Mouse (Mus musculus) hindbrain, embryonic 16.5 days (tissue): ENCODE data around the gene Cdk6. TPM values are rescaled to one million over a fixed set of nuclear protein-coding genes. Genes with fewer than 3 reads are reported as not detected.

Experiments
- ATAC-seq: fragments of 200-750 bp; cut with Nextera tagmentation; 2 replicates; pipeline ENCODE4 v1.8.0; 2017; ENCODE audit warnings: moderate TSS enrichment, moderate library complexity
- H3K27ac ChIP-seq: fragments of 300-500 bp; sonication (generic); 2 replicates; pipeline ENCODE4 v1.5.1; 2014; ENCODE audit warnings: low read depth, mild to moderate bottlenecking, control low read depth, low read length, moderate library complexity
- H3K27me3 ChIP-seq: fragments of 300-500 bp; sonication (generic); replicated peaks from 2 replicates; pipeline ENCODE4 v1.6.1; 2014; ENCODE audit warnings: low read length; ENCODE audit not compliant: control insufficient read depth, insufficient read depth
- H3K36me3 ChIP-seq: fragments of 300-500 bp; sonication (generic); 2 replicates; pipeline ENCODE4 v1.6.1; 2014; ENCODE audit warnings: mild to moderate bottlenecking, low read length, moderate library complexity, mixed read lengths; ENCODE audit not compliant: control insufficient read depth, insufficient read depth
- H3K4me1 ChIP-seq: fragments of 300-500 bp; sonication (generic); 2 replicates; pipeline ENCODE4 v1.6.1; 2014; ENCODE audit warnings: low read depth, low read length; ENCODE audit not compliant: control insufficient read depth, insufficient read depth
- H3K4me2 ChIP-seq: fragments of 300-500 bp; sonication (generic); 2 replicates; pipeline ENCODE4 v1.6.1; 2014; ENCODE audit warnings: mild to moderate bottlenecking, low read length, control low read depth, moderate library complexity
- H3K4me3 ChIP-seq: fragments of 300-500 bp; sonication (generic); 2 replicates; pipeline ENCODE4 v1.5.1; 2014; ENCODE audit warnings: mild to moderate bottlenecking, low read length, control low read depth, moderate library complexity
- H3K9ac ChIP-seq: fragments of 300-500 bp; sonication (generic); 2 replicates; pipeline ENCODE4 v1.6.1; 2014; ENCODE audit warnings: low read depth, mild to moderate bottlenecking, control low read depth, low read length, moderate library complexity
- H3K9me3 ChIP-seq: fragments of 300-500 bp; sonication (generic); 2 replicates; pipeline ENCODE4 v1.6.1; 2014; ENCODE audit warnings: mild to moderate bottlenecking, low read length, moderate library complexity; ENCODE audit not compliant: control insufficient read depth
- WGBS: fragments of 180-500 bp; shearing (Covaris S2); extraction: QIAGEN DNeasy Blood & Tissue Kit; methylation state at CpG from one replicate; pipeline ENCODE4 v1.1.7; 2014; 5-methylcytosine and 5-hydroxymethylcytosine counted together
- polyA plus RNA-seq: library from polyadenylated mRNA; unstranded; fragments of >200 nt; fragmentation: Nextera tagmentation; extraction: Ambion mirVana; gene quantifications from 2 replicates; pipeline ENCODE4 v1.2.1, GENCODE M21; 2015

Gene Cdk6
- polyA plus RNA-seq, 1 experiment from 2014 or later, result 13.9 TPM

DNA sequence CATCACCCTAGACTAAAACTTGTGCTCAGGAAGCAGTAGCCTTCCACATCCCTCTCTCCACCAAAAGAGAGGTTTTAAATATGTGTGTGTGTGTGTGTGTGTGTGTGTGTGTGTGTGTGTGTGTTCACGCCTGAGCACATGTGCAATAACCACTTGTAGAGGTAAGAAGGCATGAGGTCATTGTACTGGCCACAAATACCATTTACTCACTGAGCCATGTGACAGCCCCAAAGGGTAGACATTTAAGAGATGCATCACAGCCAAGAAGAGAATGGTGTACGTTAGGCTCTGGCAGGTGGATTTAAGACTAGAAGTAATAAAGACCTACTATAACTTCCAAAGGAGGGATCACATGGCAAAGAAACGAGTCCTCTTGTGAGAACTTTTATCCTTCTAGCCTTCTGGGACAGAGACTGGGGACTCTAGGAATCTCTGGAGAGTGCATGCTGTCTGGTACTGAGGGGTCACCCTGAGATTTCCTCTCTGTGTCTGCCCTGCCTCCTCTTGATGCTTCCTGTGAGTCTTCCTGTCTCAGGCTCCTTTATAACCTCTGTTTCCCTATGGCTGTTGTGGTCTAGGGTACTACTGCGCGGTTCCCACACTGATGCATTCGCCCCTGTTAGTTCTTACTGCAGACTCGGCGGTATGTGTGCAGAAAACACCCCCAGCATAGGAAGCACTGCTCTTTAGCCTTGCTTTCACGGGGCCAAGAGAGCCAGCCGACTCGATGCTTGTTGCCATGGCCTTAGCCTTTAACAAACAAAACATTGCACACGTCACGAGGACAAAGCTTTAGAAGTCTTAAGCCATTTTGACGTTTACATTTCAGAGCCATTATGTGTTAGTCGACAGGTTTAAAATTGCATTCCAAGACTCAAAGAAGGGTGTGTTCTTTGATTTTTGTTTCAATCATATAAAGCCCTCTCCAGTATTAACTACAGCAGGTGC, 22.0 kb downstream of the Cdk6 start:
- Histone ChIP-seq H3K27me3 (no peaks in the 10 kb centered on the region), H3K4me1 (no peaks in the 10 kb centered on the region), H3K36me3 (no peaks in the 10 kb centered on the region), H3K9ac (no peak overlapping the region), H3K4me2 (no peak overlapping the region), H3K9me3 (no peaks in the 10 kb centered on the region), H3K27ac (no peak overlapping the region), H3K4me3 (no peak overlapping the region)
- 73% methylated on average over 15 of the region's 15 CpGs for WGBS
- no peak for ATAC-seq

GRCm38 (mm10) chr5:3367045-3367444, 25.8 kb downstream of the Cdk6 start:
- no peak overlapping the region for H3K4me3 ChIP-seq
- no peaks in the 10 kb centered on the region for H3K4me1 ChIP-seq
- no peaks in the 10 kb centered on the region for H3K36me3 ChIP-seq
- no peak overlapping the region for H3K9ac ChIP-seq
- no peaks in the 10 kb centered on the region for H3K9me3 ChIP-seq
- 93% methylated on average over 4 of the region's 4 CpGs for WGBS
- ATAC-seq, result no peak
- H3K4me2 ChIP-seq, result no peak overlapping the region
- no peak overlapping the region for H3K27ac ChIP-seq
- no peaks in the 10 kb centered on the region for H3K27me3 ChIP-seq

DNA sequence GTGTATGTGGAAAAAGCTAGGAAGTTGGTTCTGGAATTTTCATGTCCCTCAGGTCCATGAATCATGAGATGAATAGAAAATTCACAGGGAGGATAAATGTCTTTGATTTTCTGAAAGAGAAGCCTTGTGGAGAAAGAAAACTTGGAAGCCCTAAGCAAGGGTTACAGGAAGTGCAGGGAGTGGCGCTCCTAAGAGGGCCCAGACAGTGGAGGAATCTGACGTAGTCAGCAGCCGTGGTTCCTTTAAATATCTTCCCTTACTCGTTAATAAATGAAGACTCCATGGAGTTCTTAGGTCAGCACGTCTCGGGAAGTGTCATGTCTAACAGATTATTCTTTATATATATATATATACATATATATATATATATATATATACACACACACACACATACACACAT, 28.0 kb downstream of the Cdk6 start:
- no peaks in the 10 kb centered on the region for H3K36me3 ChIP-seq
- ATAC-seq, result no peak
- no peak overlapping the region for H3K4me2 ChIP-seq
- no peaks in the 10 kb centered on the region for H3K9me3 ChIP-seq
- WGBS, result 68% methylated on average over 6 of the region's 6 CpGs
- no peak overlapping the region for H3K27ac ChIP-seq
- no peaks in the 10 kb centered on the region for H3K4me1 ChIP-seq
- H3K27me3 ChIP-seq, result no peaks in the 10 kb centered on the region
- no peak overlapping the region for H3K9ac ChIP-seq
- no peak overlapping the region for H3K4me3 ChIP-seq

DNA sequence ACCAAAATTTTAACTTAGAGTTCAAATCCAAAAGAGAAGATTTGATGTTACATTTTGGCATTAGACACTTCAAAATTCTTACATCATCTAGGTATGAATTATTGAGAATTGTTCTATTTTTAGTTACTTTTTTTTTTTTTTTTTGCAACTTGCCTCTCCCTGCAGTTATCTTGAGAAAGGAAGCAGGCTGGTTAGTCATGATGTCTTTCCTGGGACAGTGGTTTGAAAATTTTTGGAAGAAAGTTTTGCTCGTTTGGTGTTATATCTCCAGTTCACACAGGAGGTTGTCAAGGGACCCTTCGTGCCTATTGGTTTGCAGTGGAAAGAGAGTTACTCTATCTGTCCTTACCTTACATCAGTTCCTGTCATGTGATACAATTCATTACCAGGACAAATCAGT, 29.9 kb downstream of the Cdk6 start:
- Histone ChIP-seq H3K27ac (no peak overlapping the region), H3K4me1 (no peaks in the 10 kb centered on the region), H3K27me3 (no peaks in the 10 kb centered on the region), H3K4me2 (no peak overlapping the region), H3K9ac (no peak overlapping the region), H3K9me3 (no peaks in the 10 kb centered on the region), H3K36me3 (no peaks in the 10 kb centered on the region), H3K4me3 (no peak overlapping the region)
- 95% methylated on average over 2 of the region's 2 CpGs for WGBS
- no peak for ATAC-seq

DNA sequence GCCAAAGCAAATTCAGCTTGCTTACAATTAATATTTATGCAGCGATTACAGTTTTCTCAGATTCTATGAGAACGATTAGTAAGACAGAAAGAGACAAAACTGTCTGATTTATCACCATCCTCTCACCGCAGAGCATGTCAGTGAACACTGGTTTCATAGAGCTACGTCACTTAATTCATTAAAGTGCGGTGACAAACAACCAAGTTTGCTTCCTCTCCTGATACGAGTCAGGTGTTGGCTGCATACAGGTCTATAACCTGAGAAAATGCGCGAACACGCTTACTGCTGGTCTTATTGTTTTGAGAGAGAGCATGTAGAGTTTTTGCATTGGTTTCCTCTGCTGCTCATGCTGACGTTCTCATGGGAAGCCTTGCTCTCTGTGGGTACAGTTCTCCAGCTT, 31.9 kb downstream of the Cdk6 start:
- no peak for ATAC-seq
- Histone ChIP-seq H3K4me3 (no peak overlapping the region), H3K36me3 (no peaks in the 10 kb centered on the region), H3K9ac (no peak overlapping the region), H3K9me3 (no peaks in the 10 kb centered on the region), H3K27me3 (no peaks in the 10 kb centered on the region), H3K4me2 (no peak overlapping the region), H3K4me1 (no peaks in the 10 kb centered on the region), H3K27ac (no peak overlapping the region)
- WGBS, result 92% methylated on average over 10 of the region's 10 CpGs

- no peak overlapping the region for H3K27ac ChIP-seq
- no peaks in the 10 kb centered on the region for H3K4me1 ChIP-seq
- H3K27me3 ChIP-seq, result no peaks in the 10 kb centered on the region
- no peaks in the 10 kb centered on the region for H3K36me3 ChIP-seq
- ATAC-seq, result no peak
- no peak overlapping the region for H3K4me2 ChIP-seq
- H3K9ac ChIP-seq, result no peak overlapping the region
- no peak overlapping the region for H3K4me3 ChIP-seq
- WGBS, result 88% methylated on average over 10 of the region's 10 CpGs
- H3K9me3 ChIP-seq, result no peaks in the 10 kb centered on the region
These were observed 33.5 kb downstream of the Cdk6 start for GRCm38 (mm10) chr5:3374763-3375162.

DNA sequence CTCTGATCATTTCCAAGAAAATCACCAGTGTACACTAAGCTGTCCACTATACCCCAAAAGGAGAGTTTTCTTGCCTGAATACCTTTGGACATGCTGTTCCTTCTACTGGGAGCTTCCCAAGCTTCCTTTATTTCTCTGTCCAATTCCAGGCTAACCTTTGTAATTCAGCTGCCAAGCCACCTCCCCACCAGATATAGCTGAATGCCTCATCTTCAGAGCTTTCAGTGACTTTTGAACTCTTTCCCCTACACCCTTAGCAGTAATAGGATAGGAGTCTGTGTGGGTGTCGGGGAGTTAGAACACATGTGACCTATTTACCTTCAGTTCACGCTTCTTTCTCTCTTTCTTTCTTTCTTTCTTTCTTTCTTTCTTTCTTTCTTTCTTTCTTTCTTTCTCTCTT, 34.9 kb downstream of the Cdk6 start:
- H3K4me1 ChIP-seq, result no peaks in the 10 kb centered on the region
- no peak overlapping the region for H3K4me3 ChIP-seq
- H3K9ac ChIP-seq, result no peak overlapping the region
- 88% methylated on average over 2 of the region's 2 CpGs for WGBS
- H3K4me2 ChIP-seq, result no peak overlapping the region
- ATAC-seq, result no peak
- no peak overlapping the region for H3K27ac ChIP-seq
- H3K9me3 ChIP-seq, result no peaks in the 10 kb centered on the region
- H3K27me3 ChIP-seq, result no peaks in the 10 kb centered on the region
- H3K36me3 ChIP-seq, result no peaks in the 10 kb centered on the region

DNA sequence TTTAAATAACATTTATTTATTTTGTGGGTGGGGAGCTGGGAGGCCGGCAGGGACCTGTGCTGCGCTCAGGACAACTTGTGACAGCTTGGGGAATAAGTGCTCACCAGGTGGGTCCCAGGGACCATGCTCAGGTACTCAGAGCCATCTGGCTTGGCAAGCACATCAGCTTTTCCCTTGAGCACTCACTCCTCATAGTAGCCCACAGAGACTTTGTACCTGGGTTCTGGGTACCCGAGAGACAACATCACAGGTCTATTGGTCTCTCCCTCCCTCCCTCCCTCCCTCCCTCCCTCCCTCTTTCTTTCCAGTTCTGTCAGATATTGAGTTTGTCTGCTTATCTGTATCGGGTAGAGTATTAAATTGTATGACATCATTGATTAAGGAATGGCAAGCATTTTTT, 38.0 kb downstream of the Cdk6 start:
- no peaks in the 10 kb centered on the region for H3K9me3 ChIP-seq
- H3K36me3 ChIP-seq, result no peaks in the 10 kb centered on the region
- H3K9ac ChIP-seq, result no peak overlapping the region
- no peak overlapping the region for H3K4me3 ChIP-seq
- ATAC-seq, result no peak
- no peak overlapping the region for H3K4me2 ChIP-seq
- no peak overlapping the region for H3K27ac ChIP-seq
- H3K4me1 ChIP-seq, result no peaks in the 10 kb centered on the region
- H3K27me3 ChIP-seq, result no peaks in the 10 kb centered on the region
- 84% methylated on average over 4 of the region's 4 CpGs for WGBS

DNA sequence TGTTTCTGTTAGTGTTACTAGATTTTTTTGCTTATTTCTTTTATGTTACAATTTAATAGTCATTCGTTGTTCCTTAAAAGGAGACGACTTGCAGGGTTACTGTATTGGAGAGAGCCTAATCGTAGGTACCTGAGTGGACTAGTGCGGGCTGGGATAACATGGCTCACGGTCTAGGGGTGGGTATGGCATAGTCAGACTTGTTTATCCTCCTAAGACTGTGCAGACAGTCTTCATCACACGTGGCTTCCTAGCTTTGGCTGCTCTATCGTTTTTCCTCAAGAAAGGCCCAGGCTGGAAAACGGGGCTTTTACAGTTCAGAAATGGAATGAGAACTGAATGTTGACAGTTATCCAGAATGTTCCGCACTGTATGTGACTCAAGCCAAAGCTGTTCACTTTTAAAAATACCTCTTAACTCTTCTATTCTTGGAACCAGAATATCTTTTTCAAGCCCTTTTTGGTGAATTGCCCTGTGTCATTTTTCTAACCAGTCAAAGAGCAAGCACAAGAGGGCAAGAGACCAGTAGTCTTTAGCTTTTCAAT, 39.5 kb downstream of the Cdk6 start:
- H3K4me2 ChIP-seq, result no peak overlapping the region
- H3K36me3 ChIP-seq, result no peaks in the 10 kb centered on the region
- H3K9ac ChIP-seq, result no peak overlapping the region
- H3K27me3 ChIP-seq, result no peaks in the 10 kb centered on the region
- H3K4me1 ChIP-seq, result no peaks in the 10 kb centered on the region
- no peak overlapping the region for H3K4me3 ChIP-seq
- WGBS, result 93% methylated on average over 9 of the region's 9 CpGs
- no peak for ATAC-seq
- no peak overlapping the region for H3K27ac ChIP-seq
- no peaks in the 10 kb centered on the region for H3K9me3 ChIP-seq
